In the genomic region with DNA sequence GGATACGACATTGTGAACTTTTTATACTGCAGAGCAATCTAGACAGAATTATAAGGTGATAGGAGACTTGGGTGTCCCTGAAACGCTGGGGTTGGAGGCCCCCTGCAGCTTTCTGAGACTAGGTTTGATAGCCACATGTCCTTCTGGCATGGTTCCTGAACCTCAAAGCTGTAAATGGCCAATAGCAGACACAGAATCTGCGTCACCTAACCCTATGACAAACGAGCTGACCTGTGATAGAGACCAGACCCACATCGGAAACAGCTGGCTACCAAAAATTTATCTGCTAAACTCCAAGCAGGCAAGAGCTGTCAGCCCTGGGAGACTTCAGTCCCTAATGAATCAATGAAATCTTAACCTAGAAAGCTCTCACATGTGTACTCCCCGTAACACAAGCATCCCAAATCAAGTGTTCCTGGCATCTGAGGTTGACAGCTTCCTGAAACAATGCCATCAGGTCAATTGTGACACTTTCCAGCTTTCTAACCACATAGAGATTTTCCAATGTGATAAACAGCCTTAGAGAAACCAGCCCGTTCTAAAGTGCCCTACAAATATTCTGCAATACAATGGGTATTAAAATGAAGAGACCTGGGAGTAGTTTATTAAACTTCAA, we compare ENCODE assay signal across 25 mouse cellular contexts.
DNase-seq lines count a peak whose midpoint lies in the region; ATAC-seq and TF ChIP-seq lines count a peak whose summit lies in the region.
"Had no signal": no experiment of that assay in that cellular context is flagged by ENCODE, and none has a peak within 500 bp of the region (broad histone marks: within the 10 kb centered on the region; RNA-seq: fewer than 3 reads in every experiment).

No protein-coding gene starts in this region.

- ATAC-seq in lung, embryonic 14.5 days (ENCODE audit: insufficient read depth) = peak; percentile 78; the same call in 1 of the 2 replicates
- peak; percentile 57 for ATAC-seq in lung, embryonic 16.5 days (ENCODE audit: low read depth)
- ATAC-seq: forebrain, postnatal 0 days; Patski had no signal

- H3K9ac ChIP-seq in lung, embryonic 14.5 days = no peak overlapping the region
- no peak overlapping the region for H3K9ac ChIP-seq in lung, embryonic 16.5 days (ENCODE audit: low read length)
- H3K9ac ChIP-seq: forebrain, postnatal 0 days; hindbrain, embryonic 12.5 days; liver, embryonic 15.5 days; midbrain, embryonic 12.5 days had no signal

- no peak overlapping the region for H3K4me3 ChIP-seq in lung, embryonic 14.5 days (ENCODE audit: low read depth, low read length)
- no peak overlapping the region for H3K4me3 ChIP-seq in lung, embryonic 16.5 days (ENCODE audit: low read length)
- H3K4me3 ChIP-seq: forebrain, embryonic 10.5 days; hindbrain, embryonic 12.5 days; layer of hippocampus, adult 2 months; liver, embryonic 15.5 days; midbrain, embryonic 12.5 days had no signal

- peak; percentile 81 for DNase-seq in lung, embryonic 14.5 days
- no peak for DNase-seq in lung, adult 18-20 months
- peak; percentile 47 for DNase-seq in hindlimb bud, embryonic 11.5 days (ENCODE audit: extremely low spot score, low read depth, low spot score)
- DNase-seq in mesoderm, embryonic 11.5 days (ENCODE audit: low read depth, low spot score) = peak; percentile 52
- DNase-seq in kidney, adult 11 months = no peak
- DNase-seq in thymus, postnatal 14 days = no peak
- no peak for DNase-seq in spleen, postnatal 14 days (ENCODE audit: low spot score in 2 of 2)
- DNase-seq: cerebellum, adult 11-12 months; cerebellum, postnatal 25 days; forebrain, postnatal 0 days; gastrocnemius, postnatal 36 days; kidney, adult 2 months; kidney, postnatal 10 days; layer of hippocampus, postnatal 36 days; liver; right cerebral cortex, postnatal 14 days; spleen, adult 18-20 months; thymus, postnatal 36 days had no signal

- H3K36me3 ChIP-seq in lung, embryonic 14.5 days (ENCODE audit: insufficient read depth) = no peaks in the 10 kb centered on the region
- no peaks in the 10 kb centered on the region for H3K36me3 ChIP-seq in lung, embryonic 16.5 days (ENCODE audit: control insufficient read depth, insufficient read depth, low read length)
- H3K36me3 ChIP-seq: forebrain, embryonic 10.5 days; hindbrain, embryonic 12.5 days; liver, embryonic 15.5 days; midbrain, embryonic 12.5 days had no signal

- 0 out of 2 replicates have a peak, but pooled peaks cover 3% of the 10 kb centered on the region for H3K27me3 ChIP-seq in lung, embryonic 14.5 days (ENCODE audit: insufficient read depth, low read length)
- peaks cover 4% of the 10 kb centered on the region; the same call in 1 of the 2 replicates for H3K27me3 ChIP-seq in lung, embryonic 16.5 days (ENCODE audit: control insufficient read depth, insufficient read depth, low read depth, low read length)
- H3K27me3 ChIP-seq: hindbrain, embryonic 12.5 days; liver, embryonic 15.5 days; midbrain, embryonic 12.5 days; Patski had no signal

- WGBS in lung, embryonic 14.5 days = 29% methylated on average over 7 of the region's 7 CpGs
- 41% methylated on average over 7 of the region's 7 CpGs for WGBS in lung, embryonic 16.5 days

- no peaks in the 10 kb centered on the region for H3K4me1 ChIP-seq in lung, embryonic 14.5 days (ENCODE audit: insufficient read depth)
- 0 out of 2 replicates have a peak, but pooled peaks cover 2% of the 10 kb centered on the region for H3K4me1 ChIP-seq in lung, embryonic 16.5 days (replicated peaks; ENCODE audit: control insufficient read depth, insufficient read depth, low read length)
- H3K4me1 ChIP-seq: forebrain, embryonic 10.5 days; hindbrain, embryonic 12.5 days; liver, embryonic 15.5 days; midbrain, embryonic 12.5 days had no signal

- no peak for TF ChIP-seq CTCF in lung, embryonic 14.5 days (IDR thresholded peaks at IDR 0.05; ENCODE audit: low read depth)

- no peak overlapping the region for H3K27ac ChIP-seq in lung, embryonic 14.5 days (ENCODE audit: low read depth)
- H3K27ac ChIP-seq in lung, embryonic 16.5 days (ENCODE audit: low read length) = no peak overlapping the region
- H3K27ac ChIP-seq: forebrain, embryonic 10.5 days; hindbrain, embryonic 12.5 days; layer of hippocampus, adult 2 months; liver, embryonic 15.5 days; midbrain, embryonic 12.5 days had no signal

- H3K9me3 ChIP-seq in lung, embryonic 14.5 days (ENCODE audit: low read depth, low read length) = no peaks in the 10 kb centered on the region
- no peaks in the 10 kb centered on the region for H3K9me3 ChIP-seq in lung, embryonic 16.5 days (ENCODE audit: control insufficient read depth, low read length)
- H3K9me3 ChIP-seq: hindbrain, embryonic 12.5 days; liver, embryonic 15.5 days; midbrain, embryonic 12.5 days had no signal

- H3K4me2 ChIP-seq in lung, embryonic 14.5 days = no peak overlapping the region
- no peak overlapping the region for H3K4me2 ChIP-seq in lung, embryonic 16.5 days (ENCODE audit: low read depth, low read length)
- H3K4me2 ChIP-seq: hindbrain, embryonic 12.5 days; liver, embryonic 15.5 days; midbrain, embryonic 12.5 days had no signal

Comparison
In these comparisons a context has a peak if more than half of its experiments do, and no peak if none do; other contexts are left out.
1. DNase-seq: peak in lung, embryonic 14.5 days (single experiment), hindlimb bud, embryonic 11.5 days (single experiment) and mesoderm, embryonic 11.5 days (single experiment); none in lung, adult 18-20 months (0 of 2), kidney, adult 11 months (single experiment), thymus, postnatal 14 days (single experiment) and spleen, postnatal 14 days (0 of 2).